Mouse (Mus musculus) adrenal gland, postnatal 0 days (tissue): ENCODE measurements around the gene Zfp933. TPM values are rescaled to one million over a fixed set of nuclear protein-coding genes. Genes with fewer than 3 reads are reported as not detected.

Source experiments
- polyA plus RNA-seq: library from polyadenylated mRNA; unstranded; fragments of >200 nt; fragmentation: Nextera tagmentation; extraction: Ambion mirVana; gene quantifications from 2 replicates; pipeline ENCODE4 v1.2.1, GENCODE M21; 2015

Gene Zfp933
- polyA plus RNA-seq, result 12.8 and 17.3 TPM in 2 replicates

DNA sequence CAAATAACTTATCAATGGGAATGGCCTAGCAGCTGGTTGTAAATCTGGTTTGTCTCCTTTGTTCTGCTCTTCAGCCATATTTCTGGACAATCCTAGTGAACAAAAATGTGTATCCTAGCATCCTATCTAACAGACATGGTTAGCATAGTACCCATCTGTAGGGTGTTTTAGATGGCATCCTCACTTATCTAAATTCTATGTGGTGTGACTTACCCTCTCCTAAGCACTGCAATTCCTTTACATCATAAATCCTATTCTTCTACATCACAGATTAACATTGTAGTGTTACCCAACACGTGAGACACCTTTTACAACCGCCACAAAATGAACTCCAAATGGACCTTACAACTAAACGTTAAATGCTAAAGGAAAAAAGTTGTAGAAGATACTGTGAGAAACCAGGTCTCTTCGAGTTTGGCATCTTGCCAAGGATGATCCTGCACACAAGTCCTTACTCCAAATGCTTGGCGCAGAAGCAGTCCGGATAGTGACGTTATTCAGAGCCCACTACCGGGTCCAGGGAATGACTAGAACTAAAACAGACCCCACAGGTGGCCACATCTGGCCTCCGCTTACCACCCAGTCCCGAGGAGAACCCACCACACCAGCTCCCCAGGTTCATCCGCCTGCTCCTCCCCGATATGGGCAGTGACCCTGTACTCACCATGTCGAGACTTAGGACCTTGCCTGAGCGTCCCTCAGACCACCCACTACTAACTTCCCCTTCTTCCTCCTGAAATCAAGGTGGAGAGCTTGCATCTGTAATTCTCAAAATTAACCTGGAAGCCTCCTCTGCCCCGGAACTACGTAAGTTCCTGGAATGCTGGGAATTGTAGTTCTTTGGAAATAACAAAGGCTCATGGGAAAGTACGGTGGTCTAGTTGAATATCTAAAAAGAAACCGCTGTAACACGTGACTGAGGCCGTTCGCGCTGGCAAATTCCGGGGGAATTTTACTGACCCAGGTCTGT lies at the start of gene Zfp933:
Gene Zfp933 (minus strand): TSS at position 753 of the 970 bp plus-strand sequence.

GRCm38 (mm10) chr4:147868450-147869031 lies 20.4 kb upstream of the Zfp933 start, which contains the start of the genes Miip and Fv1:
Gene Miip, minus strand, starts transcription at chr4:147868816.
Gene Fv1, plus strand, starts transcription at chr4:147868979.

GRCm38 (mm10) chr4:147809292-147809965 lies 38.7 kb downstream of the Zfp933 start, which contains the start of gene Zfp984:
Gene Zfp984, minus strand, starts transcription at chr4:147809788.

Other genes with a start within 250 kb of the Zfp933 start
- gene Zfp979, start 205.9 kb downstream of the Zfp933 start, polyA plus RNA-seq, result 7.0 and 8.4 TPM in 2 replicates
- gene Zfp534, start 145.8 kb downstream of the Zfp933 start, polyA plus RNA-seq, result not detected in 2 replicates
- 10.7 and 13.2 TPM in 2 replicates for gene Zfp984, start 38.6 kb downstream of the Zfp933 start, polyA plus RNA-seq
- 18.8 and 39.0 TPM in 2 replicates for gene Miip, start 20.4 kb upstream of the Zfp933 start, polyA plus RNA-seq
- 2.7 and 3.0 TPM in 2 replicates for gene Fv1, start 20.6 kb upstream of the Zfp933 start, polyA plus RNA-seq
- gene Mfn2, start 56.3 kb upstream of the Zfp933 start, polyA plus RNA-seq, result 30.0 and 49.6 TPM in 2 replicates
- gene Plod1, start 88.4 kb upstream of the Zfp933 start, polyA plus RNA-seq, result 45.3 and 47.3 TPM in 2 replicates
- 17.3 and 22.2 TPM in 2 replicates for gene 2510039O18Rik, start 92.5 kb upstream of the Zfp933 start, polyA plus RNA-seq
- 0.88 and 1.6 TPM in 2 replicates for gene Nppb, start 137.4 kb upstream of the Zfp933 start, polyA plus RNA-seq
- 0.39 and 2.7 TPM in 2 replicates for gene Nppa, start 152.4 kb upstream of the Zfp933 start, polyA plus RNA-seq
- 4.3 and 6.7 TPM in 2 replicates for gene Clcn6, start 190.5 kb upstream of the Zfp933 start, polyA plus RNA-seq
- 12.0 and 13.9 TPM in 2 replicates for gene Mthfr, start 190.7 kb upstream of the Zfp933 start, polyA plus RNA-seq
- gene Agtrap, start 239.7 kb upstream of the Zfp933 start, polyA plus RNA-seq, result 37.2 and 77.1 TPM in 2 replicates